Mouse (Mus musculus) ovary, adult 18-20 months (tissue): ENCODE measurements at regions not wholly inside any gene's neighbourhood (a gene's known extent, or its start where the extent isn't known, plus 50 kb on each side); places are given as distances from the start of the nearest gene placed in this dataset.

ENCODE experiments used
- DNase-seq: peaks from one replicate; pipeline ENCODE4 v3.0.0; 2022; ENCODE audit warnings: low spot score, mixed read lengths

DNA sequence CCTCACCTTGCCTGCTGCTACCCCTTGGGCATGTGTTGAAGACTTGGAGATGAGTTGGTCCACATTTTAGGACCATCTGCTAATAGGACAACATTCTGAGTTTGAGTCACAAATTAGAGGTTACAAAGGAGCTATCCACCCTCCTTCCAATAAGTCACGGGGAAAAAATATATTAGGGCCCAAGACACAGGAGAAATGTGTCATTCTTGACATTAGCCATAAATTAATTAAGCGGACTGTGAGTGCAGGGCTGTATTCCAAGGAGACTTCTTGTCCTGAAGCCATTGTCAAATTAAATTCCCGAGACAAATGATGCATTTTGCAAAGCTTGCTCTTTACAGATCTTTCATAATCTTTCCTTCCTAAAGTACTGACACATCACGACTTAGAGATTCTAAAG lies 79.2 kb downstream of the 1700020N01Rik start:
- DNase-seq = no peak

DNA sequence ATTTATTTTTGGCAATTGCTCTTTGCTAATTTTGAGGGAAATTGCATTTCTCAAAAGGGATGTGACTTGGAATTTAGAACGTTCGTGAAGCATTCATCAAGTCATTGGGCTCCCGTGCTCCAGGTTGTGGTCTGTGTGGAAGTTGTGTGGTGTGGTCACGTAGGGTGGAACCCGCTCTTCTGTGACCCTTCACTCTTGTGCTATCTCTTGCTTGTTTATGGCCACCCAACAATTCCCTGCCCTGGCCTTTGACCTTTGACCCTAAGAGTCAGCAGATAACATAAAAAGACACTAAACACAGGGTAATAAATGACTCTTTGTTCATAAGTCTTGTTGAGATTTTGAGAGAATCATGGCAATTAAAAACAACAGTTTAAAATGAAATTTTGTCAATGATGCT lies 79.7 kb downstream of the 1700020N01Rik start:
- no peak for DNase-seq

DNA sequence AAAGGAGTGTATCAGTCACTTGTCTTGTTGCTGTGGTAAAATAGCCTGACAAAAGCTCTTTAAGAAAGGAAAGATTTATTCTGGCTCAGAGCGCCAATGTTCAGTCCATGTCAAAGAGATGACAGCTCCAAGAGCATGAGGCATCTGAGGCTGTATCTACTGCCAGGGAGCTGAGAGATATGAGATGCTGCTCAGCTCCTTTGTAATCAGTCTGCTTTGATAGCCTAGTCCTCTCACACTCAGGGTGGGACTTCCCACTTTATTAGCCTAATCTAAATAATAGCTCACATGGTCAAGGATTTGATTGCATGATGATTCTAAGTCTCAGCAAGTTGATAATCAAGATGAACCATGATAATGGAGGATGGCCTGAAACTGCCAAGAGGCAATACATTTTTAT lies 80.9 kb downstream of the 1700020N01Rik start:
- no peak for DNase-seq

DNA sequence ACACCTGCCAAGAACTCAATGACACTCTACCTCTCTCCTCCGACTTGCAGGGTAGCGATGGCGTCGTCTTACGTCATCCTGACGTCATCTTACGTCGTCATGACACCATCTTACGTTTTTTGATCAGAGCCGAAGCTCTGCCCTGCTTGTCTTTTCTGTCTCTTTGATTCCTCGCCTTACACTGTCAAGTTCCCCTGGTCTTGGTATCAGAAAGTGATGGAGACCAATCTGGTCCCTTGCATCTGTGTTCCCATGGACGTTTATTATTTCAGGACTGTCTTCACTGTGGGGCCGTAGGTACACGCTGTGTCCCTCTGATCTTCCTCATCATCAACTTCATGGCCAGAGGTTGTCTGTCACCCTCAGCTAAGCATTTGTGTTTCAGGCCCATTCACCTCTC lies 82.8 kb downstream of the 1700020N01Rik start:
- DNase-seq = no peak

DNA sequence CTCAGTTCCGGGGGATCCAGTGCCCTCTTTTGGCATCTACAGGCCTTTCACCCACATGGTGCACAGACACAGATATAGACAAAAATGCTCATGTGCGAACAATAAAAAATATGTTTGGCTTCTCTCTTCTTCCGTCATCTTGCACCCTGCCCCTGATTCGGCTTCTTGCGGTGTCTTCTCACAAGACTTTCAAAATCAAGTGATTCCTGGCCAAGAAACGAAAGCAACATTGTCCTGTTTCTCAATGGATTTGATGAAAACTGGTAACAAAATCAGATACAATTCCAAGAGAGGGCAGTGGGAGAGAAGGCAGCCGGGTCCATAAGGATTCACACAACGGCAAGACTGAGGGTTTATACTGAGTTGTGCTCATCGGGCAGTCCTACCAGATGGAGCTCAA lies 85.0 kb downstream of the 1700020N01Rik start:
- no peak for DNase-seq

DNA sequence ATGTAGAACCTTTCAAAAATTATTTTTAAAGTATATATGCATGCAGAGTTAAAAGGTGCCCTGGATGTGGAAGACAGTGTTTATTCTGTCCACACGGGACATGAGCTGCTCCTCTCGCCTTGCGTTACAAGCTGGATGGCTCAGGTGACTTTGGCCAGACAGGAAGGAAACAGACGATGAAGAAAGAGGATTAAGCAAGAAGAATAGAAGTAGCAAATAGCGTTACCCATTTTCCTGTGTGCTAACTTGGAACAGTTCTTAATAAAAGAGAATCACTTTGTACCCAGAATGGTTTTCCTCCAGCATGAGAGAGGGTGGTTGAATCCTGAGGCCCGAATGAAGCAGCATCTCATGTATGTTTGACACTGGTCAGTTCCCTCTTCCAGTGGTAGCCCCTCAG lies 85.4 kb downstream of the 1700020N01Rik start:
- no peak for DNase-seq

DNA sequence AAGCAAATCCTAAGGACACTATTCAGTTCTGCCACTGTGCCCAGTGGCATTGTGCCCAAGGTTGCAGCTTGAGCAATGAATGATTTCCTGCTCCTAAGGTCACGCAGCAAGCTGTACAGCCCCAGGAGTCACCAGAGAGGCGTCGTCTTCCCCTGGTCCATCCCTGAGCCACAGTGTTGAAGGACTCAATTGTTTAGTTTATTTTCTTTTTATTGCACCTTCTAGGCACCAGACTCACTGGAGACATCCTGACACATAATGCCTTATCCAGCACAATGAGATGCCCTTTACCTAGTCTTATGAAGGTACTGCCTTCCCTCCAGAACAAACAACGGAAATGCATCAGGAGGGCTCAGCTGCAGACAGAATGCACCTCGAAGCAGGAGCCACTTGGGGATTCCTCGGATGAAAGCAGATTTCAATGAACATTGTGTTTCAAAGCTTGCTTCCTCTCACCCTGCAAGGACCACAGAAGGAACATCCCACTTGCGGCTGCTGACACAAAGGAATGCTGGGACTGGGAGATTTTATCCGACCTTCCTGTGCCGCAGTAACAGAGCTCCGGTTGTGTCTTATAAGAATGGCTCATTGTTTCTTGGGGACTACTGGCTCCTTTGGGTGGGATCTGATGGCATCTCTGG lies 86.0 kb downstream of the 1700020N01Rik start:
- no peak for DNase-seq

DNA sequence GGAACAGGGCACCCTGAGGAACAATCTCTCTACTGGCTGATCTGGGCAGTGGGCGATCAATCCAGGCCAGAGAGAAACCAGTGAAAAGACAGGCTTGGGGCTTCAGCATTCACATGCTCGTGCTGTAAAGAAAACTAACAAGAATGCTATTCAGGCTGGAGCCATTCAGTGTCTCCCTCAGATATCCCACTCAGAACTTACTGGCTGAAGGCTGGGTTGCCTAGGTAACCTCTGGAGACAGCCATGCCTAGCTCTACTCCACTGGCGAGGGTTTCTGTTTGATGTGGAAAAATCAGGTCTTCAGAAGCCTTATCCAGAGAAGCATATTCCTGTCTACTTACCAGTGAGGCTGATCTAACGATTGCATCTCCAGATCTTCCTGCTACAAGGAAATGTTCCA lies 87.8 kb downstream of the 1700020N01Rik start:
- DNase-seq = no peak

DNA sequence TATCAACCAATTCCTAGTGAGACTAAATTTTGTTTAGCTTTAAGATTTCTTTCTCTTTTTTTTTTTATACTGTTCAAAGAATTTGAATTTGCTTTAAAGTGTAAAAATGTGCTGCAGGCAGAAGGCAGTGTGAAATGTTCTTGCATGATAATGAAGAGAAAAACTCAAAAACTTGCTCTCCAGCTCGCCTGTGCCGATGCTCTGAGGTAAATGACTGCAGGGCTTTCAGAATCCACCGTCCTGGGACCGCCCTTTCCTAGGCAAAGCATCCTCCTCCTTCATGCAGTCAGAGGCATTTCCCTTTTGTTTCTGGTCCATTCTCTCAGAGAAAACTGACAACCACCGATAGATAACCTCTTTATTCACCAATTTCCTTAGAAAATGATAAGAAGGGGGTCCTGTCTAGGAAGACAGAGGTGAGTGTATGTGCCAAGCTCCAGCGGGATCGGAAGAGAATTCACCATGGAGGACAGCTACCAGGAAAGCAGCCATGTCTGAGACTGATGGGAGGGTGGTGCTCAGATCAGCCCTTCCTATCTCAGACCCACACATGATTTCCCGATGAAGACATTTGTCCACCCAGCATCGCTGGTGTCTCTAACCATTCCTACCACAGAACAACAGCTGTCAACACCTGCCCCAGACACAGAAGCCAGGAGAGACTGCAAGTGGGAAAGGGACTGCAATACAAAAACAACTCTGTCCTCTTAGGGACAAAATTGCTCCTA lies 91.5 kb downstream of the 1700020N01Rik start:
- no peak for DNase-seq

DNA sequence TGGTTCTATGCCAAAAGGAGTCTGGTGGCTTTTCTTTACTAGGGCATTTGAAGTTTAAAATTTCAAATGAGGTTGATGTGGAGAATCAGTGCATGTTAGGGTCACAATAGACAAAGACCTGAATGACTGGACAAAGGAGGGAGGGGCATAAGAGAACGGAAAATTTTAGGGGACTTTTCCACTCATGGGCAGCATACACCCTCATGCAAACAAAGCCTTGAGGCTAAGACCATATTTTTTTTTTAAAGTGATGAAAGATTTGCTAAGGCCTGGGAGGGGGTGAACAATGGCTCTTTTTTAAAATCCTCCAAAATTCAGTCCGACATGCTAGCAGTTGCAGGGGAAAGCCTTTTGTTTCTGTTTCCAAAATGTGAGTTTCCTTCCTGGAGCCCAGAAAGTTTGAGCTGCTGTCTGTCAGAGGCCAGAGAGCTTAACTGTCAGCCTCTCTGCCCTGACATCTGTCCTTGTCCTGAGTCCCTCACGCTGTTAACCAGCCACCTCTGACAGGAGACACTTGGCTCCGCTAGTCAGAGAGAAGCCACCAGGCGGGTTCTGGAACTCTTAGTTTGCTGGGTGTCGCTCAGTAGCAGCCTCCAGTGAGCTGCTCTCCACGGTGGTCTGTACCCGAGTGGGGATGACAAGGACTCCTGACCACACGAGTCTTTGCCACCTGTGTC lies 92.3 kb downstream of the 1700020N01Rik start:
- DNase-seq = no peak

DNA sequence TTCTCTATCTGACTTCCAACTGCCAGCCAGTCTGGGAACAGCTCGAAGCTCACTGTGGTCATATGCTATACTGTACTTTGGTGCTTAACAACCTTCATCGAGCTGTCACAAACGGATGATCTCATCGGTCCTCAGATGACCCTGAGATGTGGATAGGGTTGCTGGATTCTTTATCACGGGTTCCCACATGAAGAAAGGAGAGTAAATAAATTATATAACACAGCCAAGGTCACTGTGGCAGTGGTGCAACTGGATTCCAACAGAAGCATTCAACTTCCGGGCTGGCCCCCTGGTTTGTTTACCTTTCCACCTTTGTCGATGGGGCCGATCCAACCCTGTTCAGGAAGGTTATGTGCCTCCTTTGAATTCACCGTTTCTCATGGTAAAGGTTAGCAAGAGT lies 93.1 kb downstream of the 1700020N01Rik start:
- peak; percentile 5 for DNase-seq

DNA sequence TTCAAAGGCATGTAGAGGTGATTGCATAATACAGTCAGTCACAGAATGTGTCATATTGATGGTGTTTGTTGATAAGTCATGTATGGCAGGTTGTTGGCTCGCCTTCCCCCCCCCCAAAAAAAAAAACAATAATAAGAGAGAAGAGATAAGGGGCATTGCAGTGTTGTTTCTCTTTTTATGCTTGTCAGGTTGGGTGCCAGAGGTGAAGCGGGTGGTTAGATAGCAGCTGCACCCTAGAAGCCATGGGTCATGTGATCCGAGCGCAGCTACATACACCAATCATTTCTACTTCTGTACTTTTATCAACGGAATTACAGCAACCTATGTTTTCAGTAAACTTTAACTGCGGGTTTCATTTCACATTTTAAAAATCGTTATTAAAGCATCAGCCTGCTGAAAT lies 94.5 kb downstream of the 1700020N01Rik start:
- DNase-seq = no peak

DNA sequence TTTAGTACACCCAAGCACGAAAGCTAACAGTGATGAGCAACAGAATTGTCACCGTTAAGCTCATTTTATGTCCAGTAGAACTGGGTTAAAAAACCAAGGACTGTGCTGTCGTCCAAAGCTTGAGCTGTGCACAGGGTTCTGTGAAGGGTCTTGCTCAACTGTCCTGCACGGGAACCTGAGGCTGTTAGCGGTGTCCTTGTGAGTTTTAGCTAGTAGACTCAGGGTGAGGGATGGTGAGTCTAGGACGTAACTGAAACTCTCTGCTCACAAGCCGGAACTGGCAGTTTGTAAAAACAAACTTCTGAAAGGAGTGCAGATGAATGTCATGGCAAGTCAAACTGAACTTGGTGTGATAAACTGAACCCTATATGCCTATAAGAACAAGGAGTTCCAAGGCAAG lies 95.6 kb downstream of the 1700020N01Rik start:
- no peak for DNase-seq

DNA sequence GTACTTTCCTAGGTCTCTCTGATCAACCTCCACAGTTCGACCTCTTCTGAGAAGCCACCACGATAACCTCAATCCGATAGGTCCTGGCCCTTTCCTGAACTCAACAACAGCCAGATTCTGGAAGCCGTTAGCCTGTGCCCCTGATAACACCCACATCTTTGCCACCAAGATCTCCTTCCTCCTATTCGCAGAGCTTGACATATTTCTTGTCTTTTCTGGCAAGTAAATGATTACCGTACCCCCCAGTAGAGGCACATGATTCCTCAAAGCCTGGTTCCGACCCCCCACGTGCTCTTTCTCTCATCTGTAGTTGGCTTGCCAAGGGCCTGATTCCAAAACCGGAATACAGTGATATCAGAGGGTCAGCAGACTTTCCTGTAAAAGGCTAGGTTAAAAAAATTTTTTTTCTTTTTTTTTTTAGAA lies 96.9 kb downstream of the 1700020N01Rik start:
- DNase-seq = no peak

DNA sequence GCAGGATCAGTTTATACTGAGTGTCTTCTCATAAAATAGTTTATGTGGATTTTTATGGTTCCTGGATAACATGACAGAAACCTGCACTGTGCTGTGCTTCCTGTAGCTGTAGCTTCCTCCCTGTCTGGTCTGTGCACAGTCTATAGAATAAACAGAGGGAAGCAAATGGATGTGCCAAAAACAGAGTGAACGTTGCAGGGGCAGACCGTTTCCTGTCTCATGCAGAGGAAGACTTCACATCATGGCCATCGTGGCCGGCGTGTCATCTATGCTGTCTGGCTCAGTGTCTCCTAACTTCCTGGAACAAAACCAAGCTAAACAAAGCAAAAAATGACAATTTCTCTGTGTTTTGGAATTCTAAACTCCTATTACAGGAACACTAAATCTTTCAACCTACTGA lies 102.2 kb downstream of the 1700020N01Rik start:
- no peak for DNase-seq

DNA sequence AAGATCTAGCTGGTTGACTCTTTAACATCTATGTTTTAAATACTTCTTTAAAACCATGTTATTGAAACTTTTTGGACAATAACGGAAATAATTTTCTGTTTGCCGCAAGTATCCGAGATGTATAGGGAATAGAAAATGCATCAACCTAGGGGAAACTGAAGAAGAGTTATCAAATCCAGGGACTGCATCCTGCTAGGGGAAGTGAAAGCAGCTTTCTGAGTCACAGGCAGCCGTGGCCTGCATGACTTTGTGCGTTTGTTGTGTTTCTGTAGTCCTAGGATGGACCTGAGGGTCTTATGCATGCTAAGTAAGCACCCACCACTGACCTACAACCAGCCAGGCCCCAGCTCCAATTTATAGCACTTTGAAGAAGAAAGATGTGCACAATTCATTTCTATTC lies 103.7 kb downstream of the 1700020N01Rik start:
- DNase-seq = no peak

DNA sequence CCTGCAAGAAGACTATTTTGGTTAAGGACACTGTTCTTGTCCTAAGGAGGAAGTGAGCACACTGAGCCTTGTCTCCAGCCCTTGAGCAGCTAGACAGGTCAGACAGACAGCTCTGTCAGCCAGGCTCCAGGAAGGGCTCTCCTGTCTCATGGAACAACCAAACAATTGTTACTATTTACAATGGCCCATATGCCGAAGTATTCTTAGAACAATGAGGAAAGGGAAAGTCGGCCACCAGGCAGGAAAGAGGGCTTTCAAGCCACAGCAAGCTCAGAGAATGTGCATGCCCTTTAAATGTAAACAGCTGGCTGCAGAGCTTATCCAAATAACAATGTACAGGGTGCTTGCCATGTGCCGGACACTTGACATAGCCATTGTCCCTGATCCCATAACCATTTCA lies 108.6 kb downstream of the 1700020N01Rik start:
- no peak for DNase-seq

DNA sequence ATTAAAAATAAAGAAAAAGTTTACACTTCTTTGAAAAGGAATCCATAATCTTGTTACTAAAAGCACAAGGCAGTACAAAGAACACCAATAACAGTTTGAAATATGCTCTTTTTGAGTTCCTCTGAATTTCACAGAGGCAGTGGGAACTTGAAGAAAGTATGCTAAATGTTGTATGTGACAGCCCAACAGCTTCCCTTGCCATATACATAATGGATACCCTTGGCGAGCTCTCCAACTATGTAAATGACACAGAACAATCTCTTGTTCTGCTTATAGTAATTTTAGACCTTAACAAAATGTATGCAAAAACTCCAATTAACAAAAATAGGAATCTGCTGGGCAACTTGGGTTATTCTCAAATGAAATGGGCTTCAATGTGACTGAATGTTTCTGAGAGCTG lies 109.2 kb downstream of the 1700020N01Rik start:
- DNase-seq = no peak

DNA sequence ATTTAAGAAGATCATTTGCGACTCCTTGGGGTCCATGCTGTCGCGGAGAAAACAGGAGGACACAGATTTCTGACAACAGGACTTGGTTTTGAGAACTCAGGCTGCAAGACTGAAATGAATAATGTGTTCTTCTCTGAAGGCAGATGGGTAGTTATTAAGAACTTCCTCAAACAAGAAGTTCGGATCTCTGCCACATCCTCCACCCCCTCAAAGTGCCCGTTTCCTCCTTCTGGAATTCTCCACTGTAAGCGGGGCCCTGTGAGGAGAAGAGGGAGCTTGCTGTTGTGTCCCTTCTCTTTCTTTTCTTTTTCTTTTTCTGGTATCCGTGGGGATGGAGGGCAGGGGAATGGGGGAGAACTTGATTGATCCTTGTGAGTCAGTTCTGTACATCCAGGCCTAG lies 118.9 kb downstream of the 1700020N01Rik start:
- no peak for DNase-seq

DNA sequence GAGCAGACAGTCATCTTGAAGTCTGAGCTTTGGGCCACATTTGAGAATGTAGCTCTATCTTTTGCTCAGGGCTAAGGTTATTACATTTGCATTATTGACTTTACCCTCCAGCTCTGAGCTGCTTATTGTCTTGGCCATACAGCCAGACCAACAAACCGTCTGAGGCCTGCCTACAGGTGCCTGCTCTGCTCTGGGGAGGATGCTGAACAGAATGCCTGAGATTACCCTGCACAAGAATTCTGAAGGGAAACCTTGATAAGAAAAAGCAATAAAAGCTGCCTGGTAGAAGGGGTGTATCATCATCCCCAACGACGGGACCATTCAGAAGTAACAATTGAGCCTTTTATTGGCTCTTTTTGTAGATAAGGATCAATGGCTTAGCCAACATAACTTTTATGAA lies 119.9 kb downstream of the 1700020N01Rik start:
- no peak for DNase-seq

DNA sequence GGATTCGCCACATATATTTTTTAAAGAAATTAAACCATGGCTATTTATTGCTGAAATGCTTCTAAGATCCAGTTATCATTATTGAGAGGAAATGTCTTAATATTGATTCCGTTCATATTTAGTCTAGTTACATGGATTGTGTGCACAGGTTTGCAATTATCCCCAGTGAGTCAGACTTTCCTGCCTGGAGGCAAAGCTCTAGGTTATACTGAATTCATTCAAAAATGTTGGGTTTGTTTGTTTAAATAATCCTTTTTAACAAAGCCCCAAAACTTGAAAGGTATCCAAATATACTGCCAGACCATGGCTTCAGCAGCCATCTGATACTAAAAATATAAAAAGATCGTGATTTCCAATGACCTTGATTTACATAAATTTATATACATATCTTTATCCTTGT lies 122.5 kb downstream of the 1700020N01Rik start:
- no peak for DNase-seq

DNA sequence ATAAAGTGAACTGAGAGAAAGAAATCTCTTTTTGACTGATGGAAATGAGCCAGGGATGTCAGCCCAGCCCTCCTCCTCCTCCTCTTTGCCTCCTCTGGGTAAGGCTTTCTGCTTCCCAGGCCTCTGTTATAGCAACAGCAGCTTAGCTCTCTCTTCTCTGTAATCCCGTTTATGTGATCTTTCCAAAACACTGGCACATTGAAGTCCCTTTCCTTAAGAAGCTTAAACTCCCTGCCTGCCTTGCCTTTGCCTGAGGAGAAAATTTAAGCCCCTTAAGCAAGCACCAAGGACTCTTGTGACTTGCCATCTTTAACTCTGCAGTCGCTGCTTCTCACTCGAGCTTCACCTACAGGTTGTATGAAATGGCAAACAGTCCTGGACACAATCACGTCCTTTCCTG lies 125.2 kb downstream of the 1700020N01Rik start:
- DNase-seq = no peak

DNA sequence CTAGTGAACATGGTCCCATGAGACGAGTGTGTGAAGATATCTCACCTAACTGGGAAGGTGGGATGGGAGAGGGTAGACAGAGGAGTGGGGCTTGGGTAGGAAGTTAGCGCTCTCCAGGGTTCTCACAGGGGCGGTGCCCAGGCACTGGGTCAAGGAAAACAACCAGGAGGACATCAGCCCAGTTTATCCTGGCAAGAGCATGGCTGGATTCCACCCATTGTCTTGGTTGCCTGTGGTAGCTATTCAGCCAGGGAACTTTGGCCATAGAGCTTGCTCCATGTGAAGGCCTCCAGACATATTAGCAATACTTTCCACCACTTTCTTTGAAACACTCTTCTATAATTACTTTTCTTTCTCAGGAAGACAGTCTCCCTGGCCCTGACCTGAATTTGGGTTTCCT lies 131.4 kb downstream of the 1700020N01Rik start:
- no peak for DNase-seq
